Mouse (Mus musculus): ENCODE measurements around the gene Sesn3. TPM values are rescaled to one million over a fixed set of nuclear protein-coding genes. Genes with fewer than 3 reads are reported as not detected.
A peak's percentile ranks its signal among the peaks of the same experiment; 100 is the strongest.

Sesn3 gene
- polyA plus RNA-seq, 1 experiment from 2014 or later, result 15.5 TPM

- H3K27ac ChIP-seq (ENCODE audit: poor library complexity, severe bottlenecking), result no peak overlapping the region
Observed at GRCm38 (mm10) chr9:14354852-14355251, 80.0 kb downstream of the Sesn3 start.

DNA sequence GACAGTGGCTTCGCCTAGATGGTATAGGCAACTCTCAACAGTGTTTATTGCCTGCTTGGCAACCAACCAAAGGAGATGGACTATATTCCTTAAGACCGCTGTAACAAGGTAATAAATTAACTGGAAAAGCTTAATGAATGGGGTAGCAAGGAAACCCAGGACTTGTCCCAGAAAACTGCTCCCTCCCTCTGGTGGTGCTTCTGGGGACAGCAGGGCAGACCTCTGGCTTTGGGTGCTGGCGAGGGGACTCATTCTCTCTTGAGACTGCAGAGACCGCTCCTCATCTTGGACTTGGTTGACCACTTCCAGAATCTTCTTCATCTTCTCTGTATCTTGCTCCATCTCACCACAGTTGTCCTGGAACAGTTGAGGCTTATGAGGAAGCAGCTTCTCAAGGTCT, 82.2 kb downstream of the Sesn3 start:
- no peaks in the 10 kb centered on the region for H3K9me3 ChIP-seq (replicated peaks)
- no peak for ATAC-seq (ENCODE audit: insufficient number of reproducible peaks, low FRiP score)
- WGBS, result 86% methylated on average over 4 of the region's 4 CpGs

More at GRCm38 (mm10) chr9:14354852-14355251, 80.0 kb downstream of the Sesn3 start:
- Histone ChIP-seq H3K4me3 (no peak overlapping the region), H3K36me3 (peaks cover 5% of the 10 kb centered on the region; the same call in 1 of the 2 replicates), H3K27me3 (replicated peaks) (no peaks in the 10 kb centered on the region), H3K4me1 (replicated peaks) (no peaks in the 10 kb centered on the region), H3K4me2 (no peak overlapping the region), H3K9ac (no peak overlapping the region), H3K9me3 (replicated peaks) (no peaks in the 10 kb centered on the region)
- 80% methylated on average over 6 of the region's 6 CpGs for WGBS
- ATAC-seq (ENCODE audit: insufficient number of reproducible peaks, low FRiP score), result no peak

DNA sequence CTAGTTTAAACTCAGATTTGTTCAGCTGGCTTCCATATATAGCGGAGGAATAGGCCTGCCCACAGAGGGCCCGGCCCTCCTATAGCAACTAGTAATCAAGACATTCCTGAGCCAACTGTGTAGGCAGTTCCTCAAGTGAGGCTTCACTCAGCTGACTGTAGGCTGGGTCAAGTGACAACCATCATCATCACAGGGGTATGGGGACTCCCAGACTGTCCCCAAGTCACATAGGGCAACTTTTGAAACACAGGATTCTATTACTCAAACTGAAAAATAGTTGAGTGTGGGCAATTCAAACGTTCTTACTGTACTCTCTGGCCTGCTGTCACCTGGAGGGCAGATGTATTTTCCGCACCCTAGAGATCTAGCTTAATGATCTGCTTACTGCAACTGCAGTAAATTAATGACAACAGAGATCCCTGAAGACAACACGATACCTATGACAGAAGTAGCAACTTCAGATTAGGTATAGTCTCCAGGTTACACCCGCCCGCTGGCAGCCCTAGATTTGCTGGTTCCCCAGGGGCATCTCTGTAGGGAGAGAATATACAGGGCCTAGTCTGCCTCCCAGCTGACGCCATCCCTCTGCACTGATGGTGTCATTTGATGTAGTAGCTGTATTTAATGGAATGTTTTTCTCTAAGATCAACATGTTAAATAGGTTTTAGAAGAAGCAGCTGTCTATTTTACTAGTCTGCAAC, 87.4 kb downstream of the Sesn3 start:
- H3K4me2 ChIP-seq, result no peak overlapping the region
- no peak overlapping the region for H3K4me3 ChIP-seq
- H3K36me3 ChIP-seq, result peaks cover 3% of the 10 kb centered on the region; the same call in 1 of the 2 replicates
- no peak overlapping the region for H3K27ac ChIP-seq (ENCODE audit: poor library complexity, severe bottlenecking)
- H3K9me3 ChIP-seq (replicated peaks), result no peaks in the 10 kb centered on the region
- no peak overlapping the region for H3K9ac ChIP-seq
- H3K27me3 ChIP-seq (replicated peaks), result no peaks in the 10 kb centered on the region
- 0 out of 2 replicates have a peak, but pooled peaks cover 3% of the 10 kb centered on the region for H3K4me1 ChIP-seq (replicated peaks)
- WGBS, result 86% methylated on average over 8 of the region's 8 CpGs
- ATAC-seq (ENCODE audit: insufficient number of reproducible peaks, low FRiP score), result no peak

More for the DNA sequence above, 82.2 kb downstream of the Sesn3 start:
- Histone ChIP-seq H3K27me3 (replicated peaks) (no peaks in the 10 kb centered on the region), H3K4me3 (no peak overlapping the region), H3K9ac (no peak overlapping the region), H3K36me3 (peaks cover 5% of the 10 kb centered on the region; the same call in 1 of the 2 replicates), H3K4me1 (replicated peaks) (no peaks in the 10 kb centered on the region), H3K4me2 (no peak overlapping the region), H3K27ac (ENCODE audit: poor library complexity, severe bottlenecking) (no peak overlapping the region)

DNA sequence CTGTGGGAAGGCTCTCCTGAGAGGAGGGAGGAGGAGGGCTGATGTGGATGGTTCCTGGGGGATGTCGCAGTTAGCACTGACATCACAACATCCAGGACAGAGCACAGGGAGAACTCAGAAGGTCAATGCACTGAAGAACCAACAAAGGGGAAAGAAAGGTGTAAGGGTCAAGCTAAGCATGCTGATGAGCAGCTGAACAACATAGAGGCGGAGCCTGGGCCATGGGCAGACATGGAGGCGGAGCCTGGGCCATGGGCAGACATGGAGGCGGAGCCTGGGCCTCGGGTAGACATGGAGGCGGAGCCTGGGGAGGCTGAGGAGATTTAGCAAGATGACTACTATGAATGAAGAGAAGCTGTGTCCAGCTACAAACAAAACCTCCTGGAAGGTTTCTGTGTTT, 88.7 kb downstream of the Sesn3 start:
- H3K4me2 ChIP-seq, result no peak overlapping the region
- no peak overlapping the region for H3K4me3 ChIP-seq
- 0 out of 2 replicates have a peak, but pooled peaks cover 3% of the 10 kb centered on the region for H3K4me1 ChIP-seq (replicated peaks)
- no peak overlapping the region for H3K9ac ChIP-seq
- 91% methylated on average over 6 of the region's 6 CpGs for WGBS
- ATAC-seq (ENCODE audit: insufficient number of reproducible peaks, low FRiP score), result peak; percentile 84
- H3K27ac ChIP-seq (ENCODE audit: poor library complexity, severe bottlenecking), result no peak overlapping the region
- no peaks in the 10 kb centered on the region for H3K36me3 ChIP-seq
- H3K27me3 ChIP-seq (replicated peaks), result no peaks in the 10 kb centered on the region
- no peaks in the 10 kb centered on the region for H3K9me3 ChIP-seq (replicated peaks)

- WGBS, result 87% methylated on average over 9 of the region's 9 CpGs
- Histone ChIP-seq H3K36me3 (0 out of 2 replicates have a peak, but pooled peaks cover 4% of the 10 kb centered on the region), H3K27ac (ENCODE audit: poor library complexity, severe bottlenecking) (no peak overlapping the region), H3K9ac (no peak overlapping the region), H3K4me3 (no peak overlapping the region), H3K27me3 (replicated peaks) (no peaks in the 10 kb centered on the region), H3K4me1 (replicated peaks) (0 out of 2 replicates have a peak, but pooled peaks cover 3% of the 10 kb centered on the region), H3K9me3 (replicated peaks) (peaks cover 4% of the 10 kb centered on the region; the same call in 1 of the 2 replicates), H3K4me2 (no peak overlapping the region)
- ATAC-seq (ENCODE audit: insufficient number of reproducible peaks, low FRiP score), result no peak
Observed at GRCm38 (mm10) chr9:14364719-14365118, 89.9 kb downstream of the Sesn3 start.

GRCm38 (mm10) chr9:14365481-14366125, 90.7 kb downstream of the Sesn3 start:
- no peak overlapping the region for H3K9ac ChIP-seq
- H3K9me3 ChIP-seq (replicated peaks), result peaks cover 4% of the 10 kb centered on the region; the same call in 1 of the 2 replicates
- H3K4me1 ChIP-seq (replicated peaks), result 0 out of 2 replicates have a peak, but pooled peaks cover 3% of the 10 kb centered on the region
- H3K36me3 ChIP-seq, result 0 out of 2 replicates have a peak, but pooled peaks cover 4% of the 10 kb centered on the region
- no peak overlapping the region for H3K4me2 ChIP-seq
- no peak overlapping the region for H3K27ac ChIP-seq (ENCODE audit: poor library complexity, severe bottlenecking)
- H3K27me3 ChIP-seq (replicated peaks), result no peaks in the 10 kb centered on the region
- H3K4me3 ChIP-seq, result no peak overlapping the region
- 52% methylated on average over 4 of the region's 4 CpGs for WGBS
- no peak for ATAC-seq (ENCODE audit: insufficient number of reproducible peaks, low FRiP score)

GRCm38 (mm10) chr9:14367850-14368249, 93.0 kb downstream of the Sesn3 start:
- no peaks in the 10 kb centered on the region for H3K27me3 ChIP-seq (replicated peaks)
- H3K27ac ChIP-seq (ENCODE audit: poor library complexity, severe bottlenecking), result no peak overlapping the region
- H3K4me2 ChIP-seq, result no peak overlapping the region
- no peak overlapping the region for H3K4me3 ChIP-seq
- peaks cover 4% of the 10 kb centered on the region; the same call in 1 of the 2 replicates for H3K9me3 ChIP-seq (replicated peaks)
- H3K9ac ChIP-seq, result no peak overlapping the region
- H3K36me3 ChIP-seq, result 0 out of 2 replicates have a peak, but pooled peaks cover 4% of the 10 kb centered on the region
- 0 out of 2 replicates have a peak, but pooled peaks cover 3% of the 10 kb centered on the region for H3K4me1 ChIP-seq (replicated peaks)
- 83% methylated on average over 4 of the region's 4 CpGs for WGBS
- 0 out of 2 replicates have a peak, but pooled peaks have one; percentile 58 for ATAC-seq (ENCODE audit: insufficient number of reproducible peaks, low FRiP score)

DNA sequence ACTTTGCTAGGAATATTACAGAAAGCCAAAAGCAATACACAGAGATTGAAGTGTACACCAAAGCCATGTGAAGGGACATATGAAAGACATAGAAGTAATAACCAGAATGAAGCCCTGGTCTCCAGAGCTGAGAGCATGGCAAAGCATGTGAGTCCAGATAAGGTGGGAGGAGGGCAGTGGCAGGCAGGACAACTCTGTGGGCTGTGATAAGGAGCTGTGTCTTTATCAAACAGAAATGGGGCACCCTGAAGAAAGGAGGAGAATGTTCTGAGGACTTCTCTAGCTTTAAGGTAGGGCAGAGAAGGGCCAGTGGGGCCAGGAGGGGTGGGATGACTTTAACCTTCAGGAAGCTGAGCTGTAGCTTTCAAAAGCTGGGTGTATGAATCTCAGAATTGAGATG, 94.4 kb downstream of the Sesn3 start:
- peak; percentile 91 for ATAC-seq (ENCODE audit: insufficient number of reproducible peaks, low FRiP score)
- 0 out of 2 replicates have a peak, but pooled peaks cover 4% of the 10 kb centered on the region for H3K36me3 ChIP-seq
- H3K9me3 ChIP-seq (replicated peaks), result peaks cover 4% of the 10 kb centered on the region; the same call in 1 of the 2 replicates
- no peaks in the 10 kb centered on the region for H3K27me3 ChIP-seq (replicated peaks)
- 0 out of 2 replicates have a peak, but pooled peaks cover 6% of the 10 kb centered on the region for H3K4me1 ChIP-seq (replicated peaks)
- no peak overlapping the region for H3K4me2 ChIP-seq
- H3K4me3 ChIP-seq, result no peak overlapping the region
- no peak overlapping the region for H3K9ac ChIP-seq
- peak overlapping the region; percentile 11; the same call in 1 of the 2 replicates for H3K27ac ChIP-seq (ENCODE audit: poor library complexity, severe bottlenecking)

DNA sequence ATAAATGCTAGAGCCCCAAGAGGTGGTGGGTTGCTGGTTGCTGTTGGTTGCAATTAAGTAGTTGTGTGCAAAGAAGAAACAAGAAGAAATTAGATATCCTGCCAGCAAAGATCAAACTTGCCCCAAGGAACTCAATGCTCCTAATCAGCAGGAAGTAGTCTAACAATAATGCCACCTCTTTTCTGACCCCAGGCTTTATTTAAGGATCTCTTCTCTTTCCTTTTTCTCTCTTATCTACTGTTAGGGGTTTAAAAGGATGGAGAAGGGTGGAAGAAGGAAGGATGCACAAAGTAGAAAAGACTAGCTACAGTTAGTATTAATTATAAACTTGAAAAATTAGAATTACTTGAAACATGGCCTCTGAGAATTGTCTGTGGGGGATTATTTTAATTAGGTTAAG, 97.6 kb downstream of the Sesn3 start:
- ATAC-seq (ENCODE audit: insufficient number of reproducible peaks, low FRiP score), result no peak
- no peak overlapping the region for H3K9ac ChIP-seq
- 0 out of 2 replicates have a peak, but pooled peaks cover 4% of the 10 kb centered on the region for H3K36me3 ChIP-seq
- H3K4me2 ChIP-seq, result no peak overlapping the region
- no peak overlapping the region for H3K4me3 ChIP-seq
- H3K27me3 ChIP-seq (replicated peaks), result no peaks in the 10 kb centered on the region
- H3K9me3 ChIP-seq (replicated peaks), result peaks cover 4% of the 10 kb centered on the region; the same call in 1 of the 2 replicates
- H3K27ac ChIP-seq (ENCODE audit: poor library complexity, severe bottlenecking), result no peak overlapping the region
- H3K4me1 ChIP-seq (replicated peaks), result 0 out of 2 replicates have a peak, but pooled peaks cover 3% of the 10 kb centered on the region

DNA sequence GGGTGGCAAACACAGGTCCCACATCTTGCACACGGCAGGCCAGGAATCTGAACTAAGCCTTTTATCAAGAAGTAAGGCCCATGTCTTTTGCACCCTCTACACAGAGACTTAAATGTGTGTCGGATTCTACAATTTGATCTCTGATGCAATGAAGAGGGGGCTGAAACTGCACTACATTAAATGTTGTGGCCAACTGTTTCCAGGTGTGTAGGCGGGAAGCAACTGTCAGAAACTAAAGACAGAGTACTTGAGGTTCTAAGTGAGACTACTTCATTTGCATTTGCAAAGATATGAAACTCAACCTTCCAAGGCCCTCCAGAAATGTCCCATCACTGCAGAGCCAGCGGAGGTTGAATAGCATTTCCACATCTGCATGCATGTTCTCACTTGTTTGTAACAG, 101.3 kb downstream of the Sesn3 start:
- WGBS, result 84% methylated on average over 4 of the region's 4 CpGs
- H3K27ac ChIP-seq (ENCODE audit: poor library complexity, severe bottlenecking), result no peak overlapping the region
- ATAC-seq (ENCODE audit: insufficient number of reproducible peaks, low FRiP score), result no peak

DNA sequence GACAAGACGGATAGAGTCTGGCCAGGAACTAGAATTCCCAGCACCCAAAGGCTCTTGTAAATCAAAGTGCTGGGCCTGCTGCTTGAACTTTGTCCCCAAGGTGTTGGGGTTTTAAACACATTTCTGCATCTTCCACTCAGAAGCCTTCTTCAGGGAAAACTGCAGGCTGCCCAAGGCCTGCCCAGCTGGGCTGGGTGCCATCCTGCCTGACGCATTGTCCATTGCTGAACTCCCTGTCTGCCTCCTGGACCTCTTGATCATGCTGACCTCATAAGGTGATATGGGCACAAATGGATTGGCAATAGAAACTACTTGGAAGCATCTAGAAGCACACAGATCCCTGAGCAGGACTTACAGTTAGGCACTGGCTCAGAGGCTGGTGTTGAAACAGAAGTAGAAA, 103.3 kb downstream of the Sesn3 start:
- no peaks in the 10 kb centered on the region for H3K9me3 ChIP-seq (replicated peaks)
- H3K27me3 ChIP-seq (replicated peaks), result peaks cover 6% of the 10 kb centered on the region; the same call in 1 of the 2 replicates
- no peak overlapping the region for H3K27ac ChIP-seq (ENCODE audit: poor library complexity, severe bottlenecking)
- no peak overlapping the region for H3K4me2 ChIP-seq
- ATAC-seq (ENCODE audit: insufficient number of reproducible peaks, low FRiP score), result no peak
- no peak overlapping the region for H3K9ac ChIP-seq
- peaks cover 19% of the 10 kb centered on the region; the same call in 1 of the 2 replicates for H3K4me1 ChIP-seq (replicated peaks)
- no peak overlapping the region for H3K4me3 ChIP-seq
- 88% methylated on average over 2 of the region's 2 CpGs for WGBS
- H3K36me3 ChIP-seq, result no peaks in the 10 kb centered on the region

More for the DNA sequence above, 101.3 kb downstream of the Sesn3 start:
- Histone ChIP-seq H3K9me3 (replicated peaks) (no peaks in the 10 kb centered on the region), H3K4me3 (no peak overlapping the region), H3K4me2 (no peak overlapping the region), H3K4me1 (replicated peaks) (0 out of 2 replicates have a peak, but pooled peaks cover 10% of the 10 kb centered on the region), H3K9ac (no peak overlapping the region), H3K36me3 (no peaks in the 10 kb centered on the region), H3K27me3 (replicated peaks) (peaks cover 6% of the 10 kb centered on the region; the same call in 1 of the 2 replicates)
